Mouse (Mus musculus): ENCODE data around the gene Synj1. TPM values are rescaled to one million over a fixed set of nuclear protein-coding genes. Genes with fewer than 3 reads are reported as not detected.
A peak's percentile ranks its signal among the peaks of the same experiment; 100 is the strongest.

The Synj1 gene
- total and polyA plus RNA-seq, 2 experiments, result 6.2 to 7.5 TPM

DNA sequence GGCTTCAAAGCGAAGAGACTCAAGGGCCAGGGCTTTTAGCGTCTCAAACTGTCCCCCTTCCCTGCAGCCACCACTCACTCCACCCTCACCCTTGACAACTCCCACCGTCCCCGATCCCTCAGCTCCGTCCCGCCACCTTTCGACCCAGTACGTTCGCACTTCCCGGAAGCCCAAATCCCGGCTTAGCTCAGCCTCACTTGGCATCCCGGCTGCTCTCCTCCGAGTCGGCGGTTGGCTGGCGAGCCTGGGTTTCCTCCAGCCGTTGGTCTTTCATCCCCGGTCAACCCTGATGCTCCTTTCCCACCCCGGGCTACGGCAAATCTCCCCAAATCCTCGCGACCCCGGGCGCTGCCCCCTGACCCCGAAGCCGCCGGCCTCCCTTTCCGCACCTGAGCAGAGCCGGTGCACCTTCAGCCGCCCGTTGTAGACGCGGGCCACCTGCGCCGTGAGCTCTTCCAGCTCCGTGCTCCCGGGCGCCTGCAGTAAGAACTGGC lies 76.9 kb downstream of the Synj1 start:
- DNase-seq (ENCODE audit: extremely low read depth, low read depth, low spot score), result peak; percentile 63
- WGBS, result under 1% methylated on average over 38 of the region's 38 CpGs

DNA sequence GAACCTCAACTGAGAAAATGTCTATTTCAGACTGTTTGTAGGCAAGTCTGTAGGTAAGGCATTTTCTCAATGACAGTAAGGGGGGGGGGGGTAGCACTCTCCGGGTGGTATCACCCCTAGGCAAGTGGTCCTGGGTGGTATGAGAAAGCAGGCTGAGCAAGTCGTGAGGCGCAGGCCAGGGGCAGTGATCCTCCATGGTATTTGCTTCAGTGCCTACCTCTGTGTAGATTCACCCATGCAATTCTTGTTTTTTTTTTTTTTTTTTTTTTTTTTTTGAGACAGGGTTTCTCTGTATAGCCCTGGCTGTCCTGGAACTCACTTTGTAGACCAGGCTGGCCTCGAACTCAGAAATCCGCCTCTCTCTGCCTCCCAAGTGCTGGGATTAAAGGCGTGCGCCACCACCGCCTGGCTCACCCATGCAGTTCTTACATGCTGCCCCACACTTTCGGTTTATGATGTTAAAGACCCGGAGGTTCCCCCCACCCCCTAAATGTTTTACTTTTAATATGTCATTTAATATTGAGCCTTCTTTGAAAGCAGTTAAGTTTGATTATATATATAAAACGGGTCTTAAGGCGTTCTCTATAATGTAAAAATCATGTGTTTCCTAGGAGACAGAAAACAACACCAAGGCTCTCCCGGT lies 77.5 kb downstream of the Synj1 start:
- peaks cover 2% of the 10 kb centered on the region; the same call in 1 of the 2 replicates for H3K4me1 ChIP-seq (ENCODE audit: control insufficient read depth, insufficient read depth, low read length)
- peak overlapping the region; percentile 63; the same call in 1 of the 2 replicates for H3K27ac ChIP-seq (replicated peaks; ENCODE audit: insufficient read depth, low read depth, low read length)
- H3K27me3 ChIP-seq (ENCODE audit: control insufficient read depth, insufficient read depth, low read length), result no peaks in the 10 kb centered on the region
- H3K9ac ChIP-seq (ENCODE audit: low read depth, low read length), result peak overlapping the region; percentile 81
- no peak for DNase-seq (ENCODE audit: extremely low read depth, low read depth, low spot score)
- TF ChIP-seq CTCF (IDR thresholded peaks at IDR 0.05; ENCODE audit: low read depth, low read length) (no peak), POLR2A (IDR thresholded peaks at IDR 0.05; ENCODE audit: extremely low read depth, insufficient read depth, low read length) (no peak)
- H3K36me3 ChIP-seq (ENCODE audit: control insufficient read depth, insufficient read depth, low read length), result peaks cover 6% of the 10 kb centered on the region
- H3K79me2 ChIP-seq (ENCODE audit: control insufficient read depth, insufficient read depth, low read length), result peaks cover 3% of the 10 kb centered on the region; the same call in 1 of the 2 replicates
- H3K4me3 ChIP-seq (ENCODE audit: insufficient read depth, low read depth, low read length), result peak overlapping the region; percentile 82
- 21% methylated on average over 13 of the region's 13 CpGs for WGBS

More for the DNA sequence above, 76.9 kb downstream of the Synj1 start:
- no peaks in the 10 kb centered on the region for H3K27me3 ChIP-seq (ENCODE audit: control insufficient read depth, insufficient read depth, low read length)
- H3K4me1 ChIP-seq (ENCODE audit: control insufficient read depth, insufficient read depth, low read length), result peaks cover 2% of the 10 kb centered on the region; the same call in 1 of the 2 replicates
- H3K79me2 ChIP-seq (ENCODE audit: control insufficient read depth, insufficient read depth, low read length), result peaks cover 3% of the 10 kb centered on the region; the same call in 1 of the 2 replicates
- H3K36me3 ChIP-seq (ENCODE audit: control insufficient read depth, insufficient read depth, low read length), result peaks cover 7% of the 10 kb centered on the region
- H3K9ac ChIP-seq (ENCODE audit: low read depth, low read length), result peak overlapping the region; percentile 81
- TF ChIP-seq CTCF (IDR thresholded peaks at IDR 0.05; ENCODE audit: low read depth, low read length), result no peak
- TF ChIP-seq POLR2A (IDR thresholded peaks at IDR 0.05; ENCODE audit: extremely low read depth, insufficient read depth, low read length), result no peak
- peak overlapping the region; percentile 82 for H3K4me3 ChIP-seq (ENCODE audit: insufficient read depth, low read depth, low read length)
- peak overlapping the region; percentile 63 for H3K27ac ChIP-seq (replicated peaks; ENCODE audit: insufficient read depth, low read depth, low read length)

DNA sequence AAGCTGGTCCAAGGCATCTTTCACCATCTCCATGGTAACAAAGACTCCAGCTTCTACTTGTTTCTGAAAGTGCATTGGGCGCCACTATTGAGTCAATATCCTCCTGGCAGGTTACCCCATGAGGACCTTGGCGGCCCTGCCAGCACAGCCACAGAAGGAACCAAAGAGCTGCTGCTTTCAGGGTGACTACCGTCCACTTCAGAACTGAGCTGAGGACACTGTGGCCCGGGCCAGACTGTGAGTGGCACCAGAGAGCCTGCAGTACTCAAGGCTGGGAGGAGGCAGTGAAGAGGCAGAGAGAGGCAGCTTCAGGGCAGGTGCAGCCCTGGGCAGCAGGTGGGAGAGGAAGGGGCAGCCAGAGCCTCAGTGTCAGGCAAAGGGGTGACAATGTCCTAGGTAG lies 83.7 kb downstream of the Synj1 start:
- 92% methylated on average over 4 of the region's 4 CpGs for WGBS
- no peaks in the 10 kb centered on the region for H3K27me3 ChIP-seq (ENCODE audit: control insufficient read depth, insufficient read depth, low read length)
- no peak for DNase-seq (ENCODE audit: extremely low read depth, low read depth, low spot score)
- H3K4me3 ChIP-seq (ENCODE audit: insufficient read depth, low read depth, low read length), result no peak overlapping the region
- H3K27ac ChIP-seq (replicated peaks; ENCODE audit: insufficient read depth, low read depth, low read length), result no peak overlapping the region
- H3K36me3 ChIP-seq (ENCODE audit: control insufficient read depth, insufficient read depth, low read length), result peaks cover 3% of the 10 kb centered on the region; the same call in 1 of the 2 replicates
- H3K9ac ChIP-seq (ENCODE audit: low read depth, low read length), result no peak overlapping the region
- H3K4me1 ChIP-seq (ENCODE audit: control insufficient read depth, insufficient read depth, low read length), result no peaks in the 10 kb centered on the region
- TF ChIP-seq CTCF (IDR thresholded peaks at IDR 0.05; ENCODE audit: low read depth, low read length) (no peak), POLR2A (IDR thresholded peaks at IDR 0.05; ENCODE audit: extremely low read depth, insufficient read depth, low read length) (no peak)
- no peaks in the 10 kb centered on the region for H3K79me2 ChIP-seq (ENCODE audit: control insufficient read depth, insufficient read depth, low read length)

DNA sequence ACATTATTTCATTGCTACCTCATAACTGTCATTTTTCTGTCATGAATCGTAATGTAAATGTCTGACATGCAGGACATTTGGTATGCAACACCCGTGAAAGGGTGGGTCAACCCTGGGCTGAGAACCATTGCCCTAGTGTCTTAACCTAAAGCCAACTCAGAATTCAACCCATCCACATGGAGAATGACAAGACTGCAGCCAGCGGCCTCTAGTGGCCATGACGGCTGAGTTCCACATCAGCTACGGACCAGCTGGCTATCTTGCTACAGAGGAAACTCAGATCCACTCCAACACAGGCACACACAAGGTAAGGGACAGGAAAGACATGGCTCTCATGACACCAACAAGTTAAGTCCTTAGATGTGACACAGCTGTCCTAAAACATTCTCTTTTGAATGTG lies 85.6 kb downstream of the Synj1 start:
- no peaks in the 10 kb centered on the region for H3K4me1 ChIP-seq (ENCODE audit: control insufficient read depth, insufficient read depth, low read length)
- no peak overlapping the region for H3K4me3 ChIP-seq (ENCODE audit: insufficient read depth, low read depth, low read length)
- no peaks in the 10 kb centered on the region for H3K27me3 ChIP-seq (ENCODE audit: control insufficient read depth, insufficient read depth, low read length)
- H3K27ac ChIP-seq (replicated peaks; ENCODE audit: insufficient read depth, low read depth, low read length), result no peak overlapping the region
- H3K9ac ChIP-seq (ENCODE audit: low read depth, low read length), result no peak overlapping the region
- H3K79me2 ChIP-seq (ENCODE audit: control insufficient read depth, insufficient read depth, low read length), result no peaks in the 10 kb centered on the region
- DNase-seq (ENCODE audit: extremely low read depth, low read depth, low spot score), result peak; percentile 37
- TF ChIP-seq CTCF (IDR thresholded peaks at IDR 0.05; ENCODE audit: low read depth, low read length), result peak; percentile 90
- no peak for TF ChIP-seq POLR2A (IDR thresholded peaks at IDR 0.05; ENCODE audit: extremely low read depth, insufficient read depth, low read length)
- H3K36me3 ChIP-seq (ENCODE audit: control insufficient read depth, insufficient read depth, low read length), result peaks cover 3% of the 10 kb centered on the region; the same call in 1 of the 2 replicates
- WGBS, result 34% methylated on average over 5 of the region's 5 CpGs

DNA sequence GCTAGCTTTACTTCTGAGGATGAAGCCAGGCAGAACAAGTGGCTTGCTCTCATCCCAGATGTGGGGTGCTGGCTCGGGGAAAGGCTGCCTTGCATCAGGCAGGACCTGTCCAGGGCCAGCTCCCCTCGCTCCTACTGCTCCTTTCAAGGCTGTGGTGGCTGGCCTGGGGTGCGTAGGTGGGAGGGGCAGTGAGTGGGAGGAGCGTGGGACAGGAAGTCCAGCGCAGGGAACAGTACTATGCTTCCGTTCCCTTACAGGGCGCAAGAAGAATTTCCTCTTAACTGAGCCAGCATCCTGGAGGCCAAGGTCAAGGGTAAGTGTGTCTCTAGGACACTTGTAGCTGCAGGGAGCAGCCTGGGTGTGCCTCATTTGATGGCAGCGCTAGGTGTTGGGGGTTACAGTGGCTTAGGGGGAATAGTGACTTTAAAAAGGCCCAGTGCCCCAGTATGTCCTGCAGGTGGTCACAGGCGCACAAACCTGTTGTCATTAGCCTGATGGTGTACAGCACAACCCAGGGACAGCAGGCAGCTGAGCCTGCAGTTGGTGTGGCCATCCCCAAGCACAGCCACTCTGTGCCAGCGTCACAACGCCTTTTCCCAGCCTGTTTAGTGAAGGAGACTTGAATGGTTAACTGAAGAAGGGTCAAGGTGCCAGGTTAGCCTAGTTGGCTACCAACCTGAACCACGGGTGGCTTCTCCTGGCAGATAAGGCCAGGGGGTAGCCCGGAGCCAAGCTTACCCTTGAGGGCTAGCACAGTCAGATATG lies 86.3 kb downstream of the Synj1 start:
- TF ChIP-seq CTCF (IDR thresholded peaks at IDR 0.05; ENCODE audit: low read depth, low read length) (no peak), POLR2A (IDR thresholded peaks at IDR 0.05; ENCODE audit: extremely low read depth, insufficient read depth, low read length) (no peak)
- H3K79me2 ChIP-seq (ENCODE audit: control insufficient read depth, insufficient read depth, low read length), result no peaks in the 10 kb centered on the region
- H3K36me3 ChIP-seq (ENCODE audit: control insufficient read depth, insufficient read depth, low read length), result peaks cover 3% of the 10 kb centered on the region; the same call in 1 of the 2 replicates
- H3K4me3 ChIP-seq (ENCODE audit: insufficient read depth, low read depth, low read length), result no peak overlapping the region
- WGBS, result 80% methylated on average over 13 of the region's 13 CpGs
- H3K9ac ChIP-seq (ENCODE audit: low read depth, low read length), result no peak overlapping the region
- peak; percentile 16 for DNase-seq (ENCODE audit: extremely low read depth, low read depth, low spot score)
- no peak overlapping the region for H3K27ac ChIP-seq (replicated peaks; ENCODE audit: insufficient read depth, low read depth, low read length)
- H3K4me1 ChIP-seq (ENCODE audit: control insufficient read depth, insufficient read depth, low read length), result no peaks in the 10 kb centered on the region
- no peaks in the 10 kb centered on the region for H3K27me3 ChIP-seq (ENCODE audit: control insufficient read depth, insufficient read depth, low read length)

Data from liver, adult 2 months (tissue).